12 mouse cellular contexts compared by ENCODE assay signal in genomic region chr8:80838199-80838598, GRCm38 (mm10). TPM values are rescaled to one million over a fixed set of nuclear protein-coding genes. Genes with fewer than 3 reads are reported as not detected.
DNase-seq lines count a peak whose midpoint lies in the region; ATAC-seq and TF ChIP-seq lines count a peak whose summit lies in the region.
"Had no signal": no experiment of that assay in that cellular context is flagged by ENCODE, and none has a peak within 500 bp of the region (broad histone marks: within the 10 kb centered on the region; RNA-seq: fewer than 3 reads in every experiment).

No protein-coding gene starts in this region.

- TF ChIP-seq EP300 in lung, postnatal 0 days (IDR thresholded peaks at IDR 0.05) = no peak

- no peak overlapping the region for H3K4me2 ChIP-seq in lung, postnatal 0 days (replicated peaks; ENCODE audit: low read depth, low read length)

- intact Hi-C loops in heart, postnatal 10 days (cut with DNase I) = no loop called here

- TF ChIP-seq CTCF in lung, postnatal 0 days (IDR thresholded peaks at IDR 0.05) = no peak

- no peaks in the 10 kb centered on the region for H3K9me3 ChIP-seq in lung, postnatal 0 days (ENCODE audit: low read length)

- H3K27me3 ChIP-seq in lung, postnatal 0 days (replicated peaks; ENCODE audit: insufficient read depth, low read length) = no peaks in the 10 kb centered on the region

- peak; percentile 56 for DNase-seq in adrenal gland, adult 2 months
- no peak for DNase-seq in adrenal gland, postnatal 4 days (ENCODE audit: low spot score in 2 of 2)
- DNase-seq in gastrocnemius, adult 18-20 months (ENCODE audit: low spot score) = peak; percentile 62
- DNase-seq in heart, postnatal 10 days = peak; percentile 76
- DNase-seq in lung, postnatal 0 days (ENCODE audit: low spot score) = peak; percentile 59
- DNase-seq in left cerebral cortex, adult 8-10 months (ENCODE audit: low spot score in 2 of 2) = no peak
- no peak for DNase-seq in spleen, postnatal 36 days (ENCODE audit: low spot score in 2 of 2)
- DNase-seq in embryo, embryonic 10.5 days (ENCODE audit: low spot score) = no peak
- DNase-seq: cerebellum, adult 2 months; right cerebral cortex, postnatal 25 days had no signal

- no peaks in the 10 kb centered on the region for H3K4me1 ChIP-seq in lung, postnatal 0 days (ENCODE audit: insufficient read depth, low read depth, low read length)

- H3K4me3 ChIP-seq in lung, postnatal 0 days (ENCODE audit: low read depth, low read length) = no peak overlapping the region
- H3K4me3 ChIP-seq: myocyte had no signal

- H3K36me3 ChIP-seq in lung, postnatal 0 days (ENCODE audit: insufficient read depth, low read length) = no peaks in the 10 kb centered on the region

- H3K27ac ChIP-seq in lung, postnatal 0 days (ENCODE audit: low read length) = no peak overlapping the region

- H3K9ac ChIP-seq in lung, postnatal 0 days (replicated peaks; ENCODE audit: low read depth) = no peak overlapping the region

- WGBS in lung, postnatal 0 days = 21% methylated on average over 6 of the region's 6 CpGs

- ATAC-seq in lung, postnatal 0 days = peak; percentile 40; the same call in 1 of the 2 replicates
- ATAC-seq: hindbrain, embryonic 16.5 days had no signal

RNA-seq across cellular contexts. Expression of gene Gab1, which starts 42.1 kb away (rescaled TPM):
- total RNA-seq in adrenal gland, adult 2 months (2021) = 10 to 100 TPM; 15.1 to 16.2 TPM
- 11.9 and 13.1 TPM in 2 replicates for polyA plus RNA-seq in adrenal gland, adult 2 months (2012; rRNA removed)
- 10 to 100 TPM; 34.6 TPM for total RNA-seq in adrenal gland, postnatal 4 days (2021)
- total RNA-seq in gastrocnemius, adult 18-20 months (2021) = 10 to 100 TPM; 10.6 to 11.9 TPM
- 10 to 100 TPM; 41.2 to 51.1 TPM for total RNA-seq in heart, postnatal 10 days (2021)
- 16.9 and 18.9 TPM in 2 replicates for polyA plus RNA-seq in lung, postnatal 0 days (2015; fragmentation: Nextera tagmentation; extraction: Ambion mirVana)
- total RNA-seq in left cerebral cortex, adult 8-10 months (2022) = 10 to 100 TPM; 17.7 to 23.4 (median 20.4) TPM

Comparison
In these comparisons a context has a peak if more than half of its experiments do, and no peak if none do; other contexts are left out.
1. DNase-seq: peak in adrenal gland, adult 2 months (single experiment), gastrocnemius, adult 18-20 months (single experiment), heart, postnatal 10 days (2 of 2) and lung, postnatal 0 days (single experiment); none in adrenal gland, postnatal 4 days (0 of 2), left cerebral cortex, adult 8-10 months (0 of 2), spleen, postnatal 36 days (0 of 2) and embryo, embryonic 10.5 days (single experiment).